Mouse (Mus musculus) urinary bladder, adult 18-20 months (tissue): Measurements from ENCODE around the gene Thrb.
A peak's percentile ranks its signal among the peaks of the same experiment; 100 is the strongest.
"Not testable (repeated sequence)": the region's sequence is repeated elsewhere in the genome, so short reads cannot be mapped to it uniquely, and the experiment has no call there.

ENCODE experiments used
- DNase-seq, 2 experiments: peaks; one replicate each; pipeline ENCODE4 v3.0.0; 2022; ENCODE audit warnings: low spot score in 2 of 2, mixed read lengths in 2 of 2

Gene Thrb

GRCm38 (mm10) chr14:17934779-17935178 is 274.7 kb downstream of the Thrb start:
- not testable (repeated sequence) for DNase-seq

GRCm38 (mm10) chr14:17954038-17954437 is 294.0 kb downstream of the Thrb start:
- DNase-seq: no peak

- DNase-seq: no peak
These were observed 299.8 kb downstream of the Thrb start for GRCm38 (mm10) chr14:17959901-17960300.

GRCm38 (mm10) chr14:17967117-17967726 is 307.2 kb downstream of the Thrb start:
- peak; percentile 3 to 28 for DNase-seq

- DNase-seq: no peak
These were observed 312.1 kb downstream of the Thrb start for GRCm38 (mm10) chr14:17972132-17972531.

GRCm38 (mm10) chr14:17972665-17973064 is 312.6 kb downstream of the Thrb start:
- no peak for DNase-seq

- no peak for DNase-seq
These were observed 315.7 kb downstream of the Thrb start for GRCm38 (mm10) chr14:17975786-17976185.

GRCm38 (mm10) chr14:17978259-17978658 is 318.2 kb downstream of the Thrb start:
- DNase-seq: no peak

- no peak for DNase-seq
These were observed 321.2 kb downstream of the Thrb start for GRCm38 (mm10) chr14:17981258-17981657.

GRCm38 (mm10) chr14:17982017-17982416 is 322.0 kb downstream of the Thrb start:
- no peak for DNase-seq

GRCm38 (mm10) chr14:17983390-17983789 is 323.3 kb downstream of the Thrb start:
- no peak for DNase-seq

GRCm38 (mm10) chr14:17983839-17984238 is 323.8 kb downstream of the Thrb start:
- no peak for DNase-seq

- no peak for DNase-seq
These were observed 328.5 kb downstream of the Thrb start for GRCm38 (mm10) chr14:17988580-17988979.

- DNase-seq: no peak
These were observed 329.1 kb downstream of the Thrb start for GRCm38 (mm10) chr14:17989182-17989581.

GRCm38 (mm10) chr14:17990186-17990585 is 330.1 kb downstream of the Thrb start:
- no peak for DNase-seq

GRCm38 (mm10) chr14:18001886-18002285 is 341.8 kb downstream of the Thrb start:
- DNase-seq: no peak

- DNase-seq: no peak
These were observed 343.6 kb downstream of the Thrb start for GRCm38 (mm10) chr14:18003686-18004085.

- no peak for DNase-seq
These were observed 348.5 kb downstream of the Thrb start for GRCm38 (mm10) chr14:18008524-18008923.

- DNase-seq: no peak
These were observed 356.5 kb downstream of the Thrb start for GRCm38 (mm10) chr14:18016604-18017003.

- DNase-seq: no peak
These were observed 360.1 kb downstream of the Thrb start for GRCm38 (mm10) chr14:18020128-18020527.

- no peak for DNase-seq
These were observed 360.6 kb downstream of the Thrb start for GRCm38 (mm10) chr14:18020636-18021035.

- no peak for DNase-seq
These were observed 361.7 kb downstream of the Thrb start for GRCm38 (mm10) chr14:18021726-18022125.

GRCm38 (mm10) chr14:18022351-18022750 is 362.3 kb downstream of the Thrb start:
- no peak for DNase-seq

- no peak for DNase-seq
These were observed 367.8 kb downstream of the Thrb start for GRCm38 (mm10) chr14:18027867-18028266.
